Mouse (Mus musculus) heart, embryonic 15.5 days (tissue): Measurements from ENCODE around the gene Dock1. TPM values are rescaled to one million over a fixed set of nuclear protein-coding genes. Genes with fewer than 3 reads are reported as not detected.

ENCODE experiments used
- ATAC-seq: fragments of 200-750 bp; cut with Nextera tagmentation; replicated peaks from 2 replicates; pipeline ENCODE4 v1.8.0; 2017; ENCODE audit warnings: low read depth, moderate TSS enrichment; ENCODE audit not compliant: insufficient number of reproducible peaks, insufficient read depth, low FRiP score
- H3K27ac ChIP-seq: fragments of 300-500 bp; sonication (generic); 2 replicates; pipeline ENCODE4 v1.5.1; 2015; ENCODE audit warnings: mild to moderate bottlenecking, inconsistent platforms
- H3K27me3 ChIP-seq: fragments of 300-500 bp; sonication (generic); 2 replicates; pipeline ENCODE4 v1.6.1; 2015; ENCODE audit warnings: inconsistent platforms
- H3K36me3 ChIP-seq: fragments of 300-500 bp; sonication (generic); 2 replicates; pipeline ENCODE4 v1.6.1; 2015; ENCODE audit warnings: mild to moderate bottlenecking, inconsistent platforms
- H3K4me1 ChIP-seq: fragments of 300-500 bp; sonication (generic); replicated peaks from 2 replicates; pipeline ENCODE4 v1.6.1; 2015; ENCODE audit warnings: inconsistent platforms
- H3K4me2 ChIP-seq: fragments of 300-500 bp; sonication (generic); 2 replicates; pipeline ENCODE4 v1.6.1; 2015; ENCODE audit warnings: inconsistent platforms, mild to moderate bottlenecking, moderate library complexity
- H3K4me3 ChIP-seq: fragments of 300-500 bp; sonication (generic); 2 replicates; pipeline ENCODE4 v1.5.1; 2015; ENCODE audit warnings: mild to moderate bottlenecking, inconsistent platforms
- H3K9ac ChIP-seq: fragments of 300-500 bp; sonication (generic); 2 replicates; pipeline ENCODE4 v1.6.1; 2015; ENCODE audit warnings: mild to moderate bottlenecking, inconsistent platforms
- H3K9me3 ChIP-seq: fragments of 300-500 bp; sonication (generic); replicated peaks from 2 replicates; pipeline ENCODE4 v1.6.1; 2016; ENCODE audit warnings: inconsistent platforms
- WGBS: fragments of 180-500 bp; shearing (Covaris S2); methylation state at CpG from one replicate; pipeline ENCODE4 v1.1.7; 2015; ENCODE audit warnings: mixed read lengths; 5-methylcytosine and 5-hydroxymethylcytosine counted together
- polyA plus RNA-seq: library from polyadenylated mRNA; unstranded; fragments of >200 nt; fragmentation: Nextera tagmentation; extraction: Ambion mirVana; gene quantifications from 2 replicates; pipeline ENCODE4 v1.2.1, GENCODE M21; 2015

The Dock1 gene
- polyA plus RNA-seq, 1 experiment from 2014 or later: 18.3 TPM

DNA sequence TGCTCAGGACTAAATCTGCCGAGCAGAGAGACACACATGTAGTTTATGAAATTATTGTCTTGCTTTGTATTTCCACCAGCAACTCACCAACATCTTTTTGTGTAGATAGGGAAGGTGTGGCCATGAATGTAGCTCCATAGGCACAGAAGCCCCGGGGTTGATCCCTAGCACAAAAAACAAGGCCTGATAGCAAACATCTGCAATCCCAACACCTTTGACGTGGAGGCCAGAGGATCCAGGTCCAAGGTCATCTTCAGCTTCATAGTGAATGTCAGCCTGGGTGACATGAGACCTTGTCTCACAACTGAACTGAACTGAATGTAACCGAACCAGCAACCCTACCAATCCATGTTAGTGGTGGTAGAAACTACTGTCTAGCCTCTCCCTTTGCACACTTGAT, 116.7 kb downstream of the Dock1 start:
- WGBS: 80% methylated on average over 4 of the region's 4 CpGs
- Histone ChIP-seq H3K27ac (no peak overlapping the region), H3K4me2 (no peak overlapping the region)

GRCm38 (mm10) chr7:134794889-134795288, 124.4 kb downstream of the Dock1 start:
- Histone ChIP-seq H3K36me3 (peaks cover 15% of the 10 kb centered on the region; the same call in 1 of the 2 replicates), H3K27me3 (no peaks in the 10 kb centered on the region), H3K4me3 (no peak overlapping the region), H3K4me2 (no peak overlapping the region), H3K9me3 (no peaks in the 10 kb centered on the region), H3K9ac (no peak overlapping the region), H3K27ac (no peak overlapping the region), H3K4me1 (no peaks in the 10 kb centered on the region)
- ATAC-seq: no peak
- 58% methylated on average over 3 of the region's 3 CpGs for WGBS

More for the DNA sequence above, 116.7 kb downstream of the Dock1 start:
- Histone ChIP-seq H3K36me3 (peaks cover 32% of the 10 kb centered on the region; the same call in 1 of the 2 replicates), H3K9ac (no peak overlapping the region), H3K9me3 (no peaks in the 10 kb centered on the region), H3K27me3 (no peaks in the 10 kb centered on the region), H3K4me1 (no peaks in the 10 kb centered on the region), H3K4me3 (no peak overlapping the region)
- ATAC-seq: no peak

GRCm38 (mm10) chr7:134800079-134800478, 129.6 kb downstream of the Dock1 start:
- Histone ChIP-seq H3K4me3 (no peak overlapping the region), H3K36me3 (peaks cover 10% of the 10 kb centered on the region), H3K4me1 (no peaks in the 10 kb centered on the region), H3K27me3 (no peaks in the 10 kb centered on the region), H3K9me3 (no peaks in the 10 kb centered on the region), H3K27ac (no peak overlapping the region), H3K4me2 (no peak overlapping the region), H3K9ac (no peak overlapping the region)
- 73% methylated on average over 4 of the region's 4 CpGs for WGBS
- no peak for ATAC-seq

DNA sequence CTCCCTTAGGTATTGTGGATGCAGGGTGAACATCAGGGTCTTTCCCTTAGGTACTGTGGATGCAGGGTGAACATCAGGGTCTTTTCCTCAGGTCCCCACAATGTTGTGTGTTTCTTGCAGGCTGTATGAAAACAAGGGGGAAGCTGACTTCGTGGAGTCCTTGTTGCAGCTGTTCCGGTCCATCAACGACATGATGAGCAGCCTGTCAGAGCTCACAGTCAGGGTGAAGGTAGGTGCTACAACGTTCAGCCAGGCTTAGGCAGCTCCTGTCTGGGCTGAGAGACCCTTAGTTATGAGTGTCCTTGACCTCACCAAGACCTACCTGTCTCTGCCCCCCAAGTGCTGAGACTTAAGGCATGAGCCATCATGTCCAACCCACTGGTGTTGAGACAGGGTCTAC, 134.0 kb downstream of the Dock1 start:
- H3K9ac ChIP-seq: no peak overlapping the region
- WGBS: 87% methylated on average over 4 of the region's 4 CpGs
- no peak overlapping the region for H3K4me3 ChIP-seq
- peaks cover 18% of the 10 kb centered on the region for H3K36me3 ChIP-seq
- H3K27ac ChIP-seq: no peak overlapping the region
- ATAC-seq: no peak
- H3K4me1 ChIP-seq: no peaks in the 10 kb centered on the region
- H3K4me2 ChIP-seq: no peak overlapping the region
- H3K9me3 ChIP-seq: no peaks in the 10 kb centered on the region
- no peaks in the 10 kb centered on the region for H3K27me3 ChIP-seq

- Histone ChIP-seq H3K36me3 (peaks cover 18% of the 10 kb centered on the region), H3K27ac (no peak overlapping the region)
- 69% methylated on average over 6 of the region's 6 CpGs for WGBS
These were observed 136.3 kb downstream of the Dock1 start for GRCm38 (mm10) chr7:134806799-134807198.

GRCm38 (mm10) chr7:134808406-134808805, 138.0 kb downstream of the Dock1 start:
- H3K27ac ChIP-seq: no peak overlapping the region
- H3K27me3 ChIP-seq: no peaks in the 10 kb centered on the region
- no peaks in the 10 kb centered on the region for H3K4me1 ChIP-seq
- ATAC-seq: no peak
- H3K9ac ChIP-seq: no peak overlapping the region
- no peaks in the 10 kb centered on the region for H3K9me3 ChIP-seq
- H3K4me2 ChIP-seq: no peak overlapping the region
- no peak overlapping the region for H3K4me3 ChIP-seq
- H3K36me3 ChIP-seq: peaks cover 10% of the 10 kb centered on the region; the same call in 1 of the 2 replicates
- WGBS: 92% methylated on average over 2 of the region's 2 CpGs

More at GRCm38 (mm10) chr7:134806799-134807198, 136.3 kb downstream of the Dock1 start:
- Histone ChIP-seq H3K4me2 (no peak overlapping the region), H3K9ac (no peak overlapping the region), H3K4me1 (no peaks in the 10 kb centered on the region), H3K9me3 (no peaks in the 10 kb centered on the region), H3K27me3 (no peaks in the 10 kb centered on the region), H3K4me3 (no peak overlapping the region)
- no peak for ATAC-seq

- Histone ChIP-seq H3K36me3 (peaks cover 10% of the 10 kb centered on the region; the same call in 1 of the 2 replicates), H3K27ac (no peak overlapping the region), H3K9me3 (no peaks in the 10 kb centered on the region), H3K4me3 (no peak overlapping the region), H3K4me2 (no peak overlapping the region), H3K27me3 (no peaks in the 10 kb centered on the region), H3K4me1 (no peaks in the 10 kb centered on the region), H3K9ac (no peak overlapping the region)
- 89% methylated on average over 6 of the region's 6 CpGs for WGBS
- ATAC-seq: no peak
These were observed 139.0 kb downstream of the Dock1 start for GRCm38 (mm10) chr7:134809241-134809975.

DNA sequence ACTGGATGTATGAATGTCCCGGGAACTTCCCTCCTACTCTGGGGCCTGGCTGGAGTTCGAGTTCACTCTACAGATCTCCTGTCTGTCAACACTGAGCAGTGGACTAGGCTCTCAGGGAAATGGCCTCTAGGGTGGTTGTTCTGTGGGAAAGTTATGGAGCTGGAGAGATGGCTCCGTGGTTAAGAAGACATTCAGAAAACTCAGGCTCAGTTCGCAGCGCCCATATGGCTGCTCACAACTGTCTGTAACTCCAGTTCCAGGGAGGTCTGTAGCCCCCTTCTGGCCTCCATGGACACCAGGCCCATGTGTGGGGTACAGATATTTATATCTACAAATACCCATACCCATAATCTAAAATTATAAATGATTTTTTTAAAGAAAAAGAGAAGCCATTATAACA, 148.0 kb downstream of the Dock1 start:
- Histone ChIP-seq H3K4me3 (no peak overlapping the region), H3K4me2 (no peak overlapping the region), H3K4me1 (peaks cover 6% of the 10 kb centered on the region; the same call in 1 of the 2 replicates), H3K36me3 (peaks cover 10% of the 10 kb centered on the region; the same call in 1 of the 2 replicates), H3K27ac (no peak overlapping the region), H3K9ac (no peak overlapping the region), H3K27me3 (no peaks in the 10 kb centered on the region), H3K9me3 (no peaks in the 10 kb centered on the region)
- no peak for ATAC-seq
- 94% methylated on average over 5 of the region's 5 CpGs for WGBS

GRCm38 (mm10) chr7:134821264-134821663, 150.8 kb downstream of the Dock1 start:
- Histone ChIP-seq H3K36me3 (peaks cover 10% of the 10 kb centered on the region; the same call in 1 of the 2 replicates), H3K27ac (no peak overlapping the region)
- WGBS: 21% methylated on average over 1 of the region's 1 CpGs

GRCm38 (mm10) chr7:134822006-134822405, 151.6 kb downstream of the Dock1 start:
- Histone ChIP-seq H3K27me3 (no peaks in the 10 kb centered on the region), H3K4me3 (no peak overlapping the region), H3K36me3 (peaks cover 5% of the 10 kb centered on the region; the same call in 1 of the 2 replicates), H3K9ac (no peak overlapping the region), H3K9me3 (no peaks in the 10 kb centered on the region), H3K4me1 (peaks cover 11% of the 10 kb centered on the region; the same call in 1 of the 2 replicates), H3K4me2 (no peak overlapping the region), H3K27ac (no peak overlapping the region)
- ATAC-seq: no peak
- 75% methylated on average over 3 of the region's 3 CpGs for WGBS

More at GRCm38 (mm10) chr7:134821264-134821663, 150.8 kb downstream of the Dock1 start:
- no peak overlapping the region for H3K4me2 ChIP-seq
- peaks cover 11% of the 10 kb centered on the region; the same call in 1 of the 2 replicates for H3K4me1 ChIP-seq
- ATAC-seq: no peak
- H3K9ac ChIP-seq: no peak overlapping the region
- no peaks in the 10 kb centered on the region for H3K27me3 ChIP-seq
- no peak overlapping the region for H3K4me3 ChIP-seq
- H3K9me3 ChIP-seq: no peaks in the 10 kb centered on the region

GRCm38 (mm10) chr7:134823891-134824290, 153.4 kb downstream of the Dock1 start:
- no peak for ATAC-seq
- WGBS: 64% methylated on average over 4 of the region's 4 CpGs

DNA sequence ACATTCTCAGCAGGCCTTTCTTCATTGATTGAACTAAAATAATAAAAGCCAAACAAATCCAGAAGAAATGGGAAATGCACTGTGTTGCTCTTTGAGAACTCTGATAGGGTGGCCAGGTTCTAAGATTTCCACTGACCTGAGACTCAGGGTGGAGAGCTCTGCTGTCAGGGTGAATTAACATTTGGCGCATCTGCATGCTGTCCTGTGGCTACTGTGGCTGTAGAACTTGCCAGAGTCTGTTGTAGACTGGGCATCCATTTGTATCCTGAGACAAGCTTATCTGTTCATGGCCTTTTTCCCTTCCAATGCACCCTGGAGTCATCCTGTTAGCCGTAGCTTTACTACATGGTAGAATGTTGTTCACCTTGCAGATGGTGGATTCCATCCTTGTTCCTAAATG, 169.6 kb downstream of the Dock1 start:
- H3K9ac ChIP-seq: no peak overlapping the region
- WGBS: 85% methylated on average over 2 of the region's 2 CpGs
- ATAC-seq: no peak

More at GRCm38 (mm10) chr7:134823891-134824290, 153.4 kb downstream of the Dock1 start:
- no peak overlapping the region for H3K9ac ChIP-seq
- no peaks in the 10 kb centered on the region for H3K9me3 ChIP-seq
- peaks cover 11% of the 10 kb centered on the region; the same call in 1 of the 2 replicates for H3K4me1 ChIP-seq
- H3K4me2 ChIP-seq: no peak overlapping the region
- no peak overlapping the region for H3K4me3 ChIP-seq
- no peaks in the 10 kb centered on the region for H3K27me3 ChIP-seq
- H3K36me3 ChIP-seq: no peaks in the 10 kb centered on the region
- H3K27ac ChIP-seq: no peak overlapping the region

More for the DNA sequence above, 169.6 kb downstream of the Dock1 start:
- H3K9me3 ChIP-seq: no peaks in the 10 kb centered on the region
- no peak overlapping the region for H3K4me2 ChIP-seq
- H3K27me3 ChIP-seq: no peaks in the 10 kb centered on the region
- H3K27ac ChIP-seq: no peak overlapping the region
- no peaks in the 10 kb centered on the region for H3K4me1 ChIP-seq
- no peaks in the 10 kb centered on the region for H3K36me3 ChIP-seq
- no peak overlapping the region for H3K4me3 ChIP-seq
